In the genomic region with DNA sequence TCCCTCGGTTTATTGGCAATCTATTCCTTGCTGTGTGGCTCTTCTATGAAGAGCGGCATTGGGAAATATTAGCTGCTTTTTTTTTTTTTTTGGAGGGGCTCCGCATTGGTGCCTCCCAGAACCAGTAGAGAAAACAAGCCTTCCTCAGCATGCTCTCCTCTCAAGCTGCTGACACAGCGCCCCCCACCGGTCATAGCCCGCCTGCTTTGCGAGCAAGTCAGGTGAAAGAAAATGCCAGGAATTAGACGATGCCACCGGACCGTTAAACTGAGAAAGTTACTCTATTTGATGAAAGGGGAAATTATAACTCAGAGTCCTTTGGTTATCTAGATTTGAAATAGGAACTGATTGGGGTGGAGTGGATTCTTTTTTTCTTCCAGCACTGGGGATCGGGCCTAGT, we compare ENCODE assay signal across 14 mouse cellular contexts. TPM values are rescaled to one million over a fixed set of nuclear protein-coding genes. Genes with fewer than 3 reads are reported as not detected.
DNase-seq lines count a peak whose midpoint lies in the region; ATAC-seq and TF ChIP-seq lines count a peak whose summit lies in the region.
"Had no signal": no experiment of that assay in that cellular context is flagged by ENCODE, and none has a peak within 500 bp of the region (broad histone marks: within the 10 kb centered on the region; RNA-seq: fewer than 3 reads in every experiment).

No protein-coding gene starts in this region.

- H3K4me1 ChIP-seq in E14TG2a.4 (replicated peaks; ENCODE audit: low read depth, low read length) = peaks cover 12% of the 10 kb centered on the region
- H3K4me1 ChIP-seq in forebrain, embryonic 15.5 days = peaks cover 4% of the 10 kb centered on the region; the same call in 1 of the 2 replicates
- H3K4me1 ChIP-seq: midbrain, embryonic 10.5 days had no signal

- WGBS in forebrain, embryonic 15.5 days = 77% methylated on average over 11 of the region's 11 CpGs

- no peak overlapping the region for H3K4me2 ChIP-seq in forebrain, embryonic 15.5 days (replicated peaks)
- H3K4me2 ChIP-seq: heart, embryonic 11.5 days; hindbrain, embryonic 13.5 days had no signal

- no peaks in the 10 kb centered on the region for H3K27me3 ChIP-seq in E14TG2a.4 (ENCODE audit: insufficient read depth, low read length)
- no peaks in the 10 kb centered on the region for H3K27me3 ChIP-seq in forebrain, embryonic 15.5 days
- H3K27me3 ChIP-seq: hindbrain, embryonic 13.5 days had no signal

- TF ChIP-seq CTCF in E14TG2a.4 (conservative IDR thresholded peaks at IDR 0.05; ENCODE audit: low read length) = peak; percentile 53

- intact Hi-C loops in left cerebral cortex, postnatal 4 days (cut with DNase I) = no loop called here

- DNase-seq in layer of hippocampus, adult 11-12 months (ENCODE audit: low spot score) = peak; percentile 31
- no peak for DNase-seq in layer of hippocampus, adult 8-10 months (ENCODE audit: low spot score in 2 of 2)
- DNase-seq in MEL-GATA-1-ER (ENCODE audit: extremely low read depth, low read depth) = peak; percentile 51
- peak; percentile 13 for DNase-seq in left cerebral cortex, postnatal 4 days
- no peak for DNase-seq in T-cell, adult 2 months (ENCODE audit: low spot score)
- DNase-seq: adrenal gland, adult 8-10 months; cerebellum, adult 18-20 months; lung, postnatal 10 days had no signal

- H3K4me3 ChIP-seq in E14TG2a.4 (replicated peaks; ENCODE audit: low read length) = no peak overlapping the region
- H3K4me3 ChIP-seq in forebrain, embryonic 15.5 days = no peak overlapping the region
- H3K4me3 ChIP-seq: hindbrain, embryonic 13.5 days; midbrain, embryonic 10.5 days had no signal

- no peak for ATAC-seq in activated CD4-positive, CD25-positive, alpha-beta regulatory T cell, adult 4 months
- ATAC-seq in forebrain, embryonic 15.5 days (replicated peaks) = no peak

- H3K36me3 ChIP-seq in E14TG2a.4 (ENCODE audit: insufficient read depth, low read length) = no peaks in the 10 kb centered on the region
- no peaks in the 10 kb centered on the region for H3K36me3 ChIP-seq in forebrain, embryonic 15.5 days

- H3K9ac ChIP-seq in forebrain, embryonic 15.5 days (replicated peaks) = no peak overlapping the region
- H3K9ac ChIP-seq: hindbrain, embryonic 13.5 days had no signal

- no peaks in the 10 kb centered on the region for H3K9me3 ChIP-seq in E14TG2a.4 (ENCODE audit: low read length)
- no peaks in the 10 kb centered on the region for H3K9me3 ChIP-seq in forebrain, embryonic 15.5 days
- H3K9me3 ChIP-seq: hindbrain, embryonic 13.5 days had no signal

- H3K27ac ChIP-seq in forebrain, embryonic 15.5 days (replicated peaks) = no peak overlapping the region
- H3K27ac ChIP-seq: hindbrain, embryonic 13.5 days; midbrain, embryonic 10.5 days had no signal

RNA-seq across cellular contexts. Expression of gene B3glct, which starts 14.5 kb away (rescaled TPM):
- 10 to 100 TPM; 12.1 to 18.7 (median 13.8) TPM for total RNA-seq in layer of hippocampus, adult 8-10 months (2022)
- 10 to 100 TPM; 27.0 to 33.5 TPM for total RNA-seq in left cerebral cortex, postnatal 4 days (2021)
- 1 to 10 TPM; 2.4 to 2.9 TPM for polyA plus RNA-seq in activated CD4-positive, CD25-positive, alpha-beta regulatory T cell, adult 4 months (2017; shearing (Covaris generic))
- 12.8 and 13.2 TPM in 2 replicates for polyA plus RNA-seq in forebrain, embryonic 15.5 days (2015; fragmentation: Nextera tagmentation; extraction: Ambion mirVana)

RNA-seq across cellular contexts. Expression of gene Hsph1, which starts 56.4 kb away (rescaled TPM):
- 100 to 1,000 TPM; 269 to 406 (median 334) TPM for total RNA-seq in layer of hippocampus, adult 8-10 months (2022)
- total RNA-seq in left cerebral cortex, postnatal 4 days (2021) = 100 to 1,000 TPM; 178 to 180 TPM
- polyA plus RNA-seq in activated CD4-positive, CD25-positive, alpha-beta regulatory T cell, adult 4 months (2017; shearing (Covaris generic)) = 10 to 100 TPM; 25.6 to 27.9 TPM
- 108 and 112 TPM in 2 replicates for polyA plus RNA-seq in forebrain, embryonic 15.5 days (2015; fragmentation: Nextera tagmentation; extraction: Ambion mirVana)

Comparison
In these comparisons a context has a peak if more than half of its experiments do, and no peak if none do; other contexts are left out.
1. DNase-seq: peak in layer of hippocampus, adult 11-12 months (single experiment), MEL-GATA-1-ER (single experiment) and left cerebral cortex, postnatal 4 days (single experiment); none in layer of hippocampus, adult 8-10 months (0 of 2) and T-cell, adult 2 months (single experiment).